Mouse (Mus musculus): ENCODE measurements at regions not wholly inside any gene's neighbourhood (a gene's known extent, or its start where the extent isn't known, plus 50 kb on each side); places are given as distances from the start of the nearest gene placed in this dataset.

DNA sequence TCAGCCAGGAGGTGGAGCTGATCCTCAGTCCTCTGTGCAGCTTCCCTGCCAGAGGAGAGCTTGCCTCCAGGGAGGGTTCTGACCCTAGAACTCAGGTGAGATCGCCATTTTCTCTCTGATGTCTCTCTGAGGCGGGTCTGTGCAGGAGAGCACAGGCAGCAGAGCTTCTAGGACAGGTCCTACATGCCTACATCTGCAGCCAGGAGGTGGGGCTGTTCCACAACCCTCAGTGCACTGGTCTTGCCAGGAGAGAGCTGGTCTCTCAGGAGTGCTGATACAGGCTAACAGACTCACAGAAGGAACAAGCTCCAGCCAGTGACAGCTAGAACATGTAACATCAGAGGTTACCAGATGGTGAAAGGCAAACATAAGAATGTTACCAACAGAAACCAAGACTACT is 165.4 kb downstream of the Tmem17 start:
- no peak overlapping the region for H3K27ac ChIP-seq (ENCODE audit: insufficient read depth, low read length)
- H3K4me3 ChIP-seq (ENCODE audit: extremely low read depth, insufficient read depth, insufficient read length) = no peak overlapping the region
- peaks cover 2% of the 10 kb centered on the region; the same call in 1 of the 2 replicates for H3K4me1 ChIP-seq (ENCODE audit: control insufficient read depth, insufficient read depth, insufficient read length)
- 49% methylated on average over 2 of the region's 2 CpGs for WGBS
- no peaks in the 10 kb centered on the region for H3K27me3 ChIP-seq (ENCODE audit: control insufficient read depth, insufficient read depth, low read length)
- peak; percentile 41 to 65 for DNase-seq (ENCODE audit: low read depth in 1 of 2, low spot score in 2 of 2)
- H3K36me3 ChIP-seq (ENCODE audit: control insufficient read depth, insufficient read depth, low read length) = no peaks in the 10 kb centered on the region
- TF ChIP-seq POLR2A (IDR thresholded peaks at IDR 0.05; ENCODE audit: low read depth, low read length) (no peak), CTCF (IDR thresholded peaks at IDR 0.05; ENCODE audit: extremely low read depth, insufficient read depth, insufficient read length, insufficient replicate concordance) (peak; percentile 35; the same call in 1 of the 2 replicates)

- H3K27me3 ChIP-seq (ENCODE audit: control insufficient read depth, insufficient read depth, low read length) = no peaks in the 10 kb centered on the region
- 95% methylated on average over 4 of the region's 4 CpGs for WGBS
Measured at GRCm38 (mm10) chr11:22684576-22684975, 172.7 kb downstream of the Tmem17 start.

DNA sequence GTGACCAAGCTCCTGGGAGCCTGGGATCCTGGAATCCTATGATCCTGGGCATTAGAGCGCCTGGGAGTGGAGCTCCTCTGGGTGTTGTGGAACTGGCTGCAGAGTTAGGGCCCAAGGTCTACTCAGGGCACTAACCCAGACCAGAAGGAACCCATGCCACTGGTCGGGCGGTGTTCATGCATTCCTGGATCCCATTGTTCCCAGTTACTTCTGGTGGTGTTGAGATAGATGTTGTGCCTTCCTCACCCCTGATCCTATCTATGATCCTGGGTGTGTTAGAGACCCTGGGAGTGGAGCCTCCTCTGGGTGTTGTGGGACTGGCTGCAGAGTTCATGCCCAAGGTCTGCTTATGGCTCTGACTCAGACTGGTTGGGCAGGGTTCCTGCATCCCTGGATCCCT is 169.9 kb downstream of the B3gnt2 start:
- Histone ChIP-seq H3K27me3 (ENCODE audit: control insufficient read depth, insufficient read depth, low read length) (no peaks in the 10 kb centered on the region), H3K36me3 (ENCODE audit: control insufficient read depth, insufficient read depth, low read length) (no peaks in the 10 kb centered on the region), H3K27ac (ENCODE audit: insufficient read depth, low read length) (no peak overlapping the region), H3K4me1 (ENCODE audit: control insufficient read depth, insufficient read depth, insufficient read length) (peaks cover 14% of the 10 kb centered on the region; the same call in 1 of the 2 replicates), H3K4me3 (ENCODE audit: extremely low read depth, insufficient read depth, insufficient read length) (no peak overlapping the region)
- TF ChIP-seq CTCF (IDR thresholded peaks at IDR 0.05; ENCODE audit: extremely low read depth, insufficient read depth, insufficient read length, insufficient replicate concordance) = no peak
- no peak for TF ChIP-seq POLR2A (IDR thresholded peaks at IDR 0.05; ENCODE audit: low read depth, low read length)
- WGBS = 96% methylated on average over 3 of the region's 3 CpGs
- DNase-seq (ENCODE audit: low read depth in 1 of 2, low spot score in 2 of 2) = no peak

More at GRCm38 (mm10) chr11:22684576-22684975, 172.7 kb downstream of the Tmem17 start:
- Histone ChIP-seq H3K4me1 (ENCODE audit: control insufficient read depth, insufficient read depth, insufficient read length) (no peaks in the 10 kb centered on the region), H3K4me3 (ENCODE audit: extremely low read depth, insufficient read depth, insufficient read length) (no peak overlapping the region), H3K27ac (ENCODE audit: insufficient read depth, low read length) (no peak overlapping the region), H3K36me3 (ENCODE audit: control insufficient read depth, insufficient read depth, low read length) (no peaks in the 10 kb centered on the region)
- TF ChIP-seq CTCF (IDR thresholded peaks at IDR 0.05; ENCODE audit: extremely low read depth, insufficient read depth, insufficient read length, insufficient replicate concordance) (no peak), POLR2A (IDR thresholded peaks at IDR 0.05; ENCODE audit: low read depth, low read length) (no peak)
- DNase-seq (ENCODE audit: low read depth in 1 of 2, low spot score in 2 of 2) = no peak

- H3K4me1 ChIP-seq (ENCODE audit: control insufficient read depth, insufficient read depth, insufficient read length) = peaks cover 14% of the 10 kb centered on the region; the same call in 1 of the 2 replicates
- peak in 1 of 2 experiments; percentile 3 for DNase-seq (ENCODE audit: low read depth in 1 of 2, low spot score in 2 of 2)
- TF ChIP-seq POLR2A (IDR thresholded peaks at IDR 0.05; ENCODE audit: low read depth, low read length) = no peak
- no peak for TF ChIP-seq CTCF (IDR thresholded peaks at IDR 0.05; ENCODE audit: extremely low read depth, insufficient read depth, insufficient read length, insufficient replicate concordance)
- H3K4me3 ChIP-seq (ENCODE audit: extremely low read depth, insufficient read depth, insufficient read length) = no peak overlapping the region
- H3K36me3 ChIP-seq (ENCODE audit: control insufficient read depth, insufficient read depth, low read length) = no peaks in the 10 kb centered on the region
- WGBS = 33% methylated on average over 5 of the region's 5 CpGs
- H3K27me3 ChIP-seq (ENCODE audit: control insufficient read depth, insufficient read depth, low read length) = no peaks in the 10 kb centered on the region
- H3K27ac ChIP-seq (ENCODE audit: insufficient read depth, low read length) = peak overlapping the region; percentile 2; the same call in 1 of the 2 replicates
Measured at GRCm38 (mm10) chr11:22692281-22692857, 168.4 kb downstream of the B3gnt2 start.

DNA sequence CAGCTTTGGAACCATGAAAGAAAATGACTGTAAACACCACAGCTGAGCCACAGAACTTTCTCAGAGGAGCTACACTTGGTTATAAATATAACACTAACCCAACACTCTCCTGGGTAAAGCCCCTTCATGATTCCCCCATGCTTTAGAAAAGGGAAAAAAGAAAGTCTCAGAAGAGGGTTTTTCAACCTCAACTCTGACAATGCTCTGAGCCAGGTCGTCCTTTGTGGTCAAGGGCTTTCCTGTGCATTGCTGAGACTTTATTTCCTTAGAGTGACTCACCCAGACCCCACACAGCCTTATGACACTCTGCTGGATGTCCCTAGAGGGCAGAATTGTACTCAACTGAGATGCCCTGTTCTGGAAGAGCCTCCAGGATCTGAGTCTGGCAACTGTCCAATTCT is 167.8 kb downstream of the B3gnt2 start:
- peak overlapping the region; percentile 2; the same call in 1 of the 2 replicates for H3K27ac ChIP-seq (ENCODE audit: insufficient read depth, low read length)
- H3K36me3 ChIP-seq (ENCODE audit: control insufficient read depth, insufficient read depth, low read length) = no peaks in the 10 kb centered on the region
- H3K4me1 ChIP-seq (ENCODE audit: control insufficient read depth, insufficient read depth, insufficient read length) = peaks cover 14% of the 10 kb centered on the region; the same call in 1 of the 2 replicates
- 3% methylated on average over 1 of the region's 1 CpGs for WGBS
- no peak overlapping the region for H3K4me3 ChIP-seq (ENCODE audit: extremely low read depth, insufficient read depth, insufficient read length)
- no peaks in the 10 kb centered on the region for H3K27me3 ChIP-seq (ENCODE audit: control insufficient read depth, insufficient read depth, low read length)
- TF ChIP-seq POLR2A (IDR thresholded peaks at IDR 0.05; ENCODE audit: low read depth, low read length) (no peak), CTCF (IDR thresholded peaks at IDR 0.05; ENCODE audit: extremely low read depth, insufficient read depth, insufficient read length, insufficient replicate concordance) (no peak)
- peak; percentile 26 to 41 for DNase-seq (ENCODE audit: low read depth in 1 of 2, low spot score in 2 of 2)

DNA sequence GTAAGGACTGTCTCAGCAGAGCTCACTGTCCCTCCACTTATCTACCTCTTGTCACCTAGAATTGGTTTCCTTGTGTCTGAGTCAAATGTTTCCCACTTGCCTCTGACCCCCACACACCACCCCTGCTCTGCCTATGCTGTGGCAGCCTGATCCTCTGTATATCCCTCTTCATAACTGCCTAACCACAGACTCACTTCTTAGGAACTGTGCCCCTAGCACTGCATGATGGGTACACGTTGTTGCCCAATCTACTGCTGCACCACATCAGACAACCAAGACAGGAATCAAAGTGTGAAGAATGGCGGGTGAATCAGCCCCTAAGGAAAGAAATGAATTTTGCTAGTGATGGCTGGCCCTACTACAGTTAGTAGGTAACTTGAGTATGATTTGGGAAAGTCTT is 167.4 kb downstream of the B3gnt2 start:
- TF ChIP-seq POLR2A (IDR thresholded peaks at IDR 0.05; ENCODE audit: low read depth, low read length) (no peak), CTCF (IDR thresholded peaks at IDR 0.05; ENCODE audit: extremely low read depth, insufficient read depth, insufficient read length, insufficient replicate concordance) (no peak)
- H3K27ac ChIP-seq (ENCODE audit: insufficient read depth, low read length) = no peak overlapping the region
- no peak for DNase-seq (ENCODE audit: low read depth in 1 of 2, low spot score in 2 of 2)
- 25% methylated on average over 2 of the region's 2 CpGs for WGBS
- peaks cover 14% of the 10 kb centered on the region; the same call in 1 of the 2 replicates for H3K4me1 ChIP-seq (ENCODE audit: control insufficient read depth, insufficient read depth, insufficient read length)
- no peaks in the 10 kb centered on the region for H3K36me3 ChIP-seq (ENCODE audit: control insufficient read depth, insufficient read depth, low read length)
- H3K4me3 ChIP-seq (ENCODE audit: extremely low read depth, insufficient read depth, insufficient read length) = no peak overlapping the region
- H3K27me3 ChIP-seq (ENCODE audit: control insufficient read depth, insufficient read depth, low read length) = no peaks in the 10 kb centered on the region

- no peak for TF ChIP-seq CTCF (IDR thresholded peaks at IDR 0.05; ENCODE audit: extremely low read depth, insufficient read depth, insufficient read length, insufficient replicate concordance)
- TF ChIP-seq POLR2A (IDR thresholded peaks at IDR 0.05; ENCODE audit: low read depth, low read length) = no peak
- H3K36me3 ChIP-seq (ENCODE audit: control insufficient read depth, insufficient read depth, low read length) = no peaks in the 10 kb centered on the region
- H3K4me3 ChIP-seq (ENCODE audit: extremely low read depth, insufficient read depth, insufficient read length) = no peak overlapping the region
- H3K4me1 ChIP-seq (ENCODE audit: control insufficient read depth, insufficient read depth, insufficient read length) = peaks cover 14% of the 10 kb centered on the region; the same call in 1 of the 2 replicates
- WGBS = 91% methylated on average over 2 of the region's 2 CpGs
- no peak for DNase-seq (ENCODE audit: low read depth in 1 of 2, low spot score in 2 of 2)
- H3K27ac ChIP-seq (ENCODE audit: insufficient read depth, low read length) = no peak overlapping the region
- H3K27me3 ChIP-seq (ENCODE audit: control insufficient read depth, insufficient read depth, low read length) = no peaks in the 10 kb centered on the region
Measured at GRCm38 (mm10) chr11:22693984-22694383, 166.8 kb downstream of the B3gnt2 start.

All from spleen, adult 2 months (tissue).